Mouse (Mus musculus): ENCODE data around the gene 4930556J24Rik. TPM values are rescaled to one million over a fixed set of nuclear protein-coding genes. Genes with fewer than 3 reads are reported as not detected.
"Not testable (repeated sequence)": the region's sequence is repeated elsewhere in the genome, so short reads cannot be mapped to it uniquely, and the experiment has no call there.

4930556J24Rik gene
- total RNA-seq, 1 experiment from 2014 or later, result not detected

DNA sequence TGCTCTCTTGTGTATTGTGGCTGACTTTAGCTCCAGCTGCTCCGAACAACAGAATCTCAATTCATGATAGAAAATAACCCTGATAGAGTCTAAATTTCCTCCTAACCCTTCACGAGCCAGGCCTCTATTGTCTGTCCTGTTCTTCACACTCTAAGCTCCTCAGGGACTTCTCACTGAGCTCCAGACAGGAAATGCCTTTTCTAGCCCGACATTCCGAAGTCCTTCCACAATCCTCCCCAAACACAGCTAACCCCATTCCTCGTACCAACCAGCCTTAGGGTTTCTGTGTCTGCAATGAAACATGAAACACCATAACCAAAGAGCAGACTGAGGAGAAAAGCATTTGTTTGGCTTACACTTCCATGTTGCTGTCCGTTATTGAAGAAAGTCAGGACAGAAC lies 5.0 kb upstream of the 4930556J24Rik start:
- ATAC-seq (replicated peaks; ENCODE audit: insufficient number of reproducible peaks, low FRiP score, low TSS enrichment, poor library complexity, severe bottlenecking), result no peak

DNA sequence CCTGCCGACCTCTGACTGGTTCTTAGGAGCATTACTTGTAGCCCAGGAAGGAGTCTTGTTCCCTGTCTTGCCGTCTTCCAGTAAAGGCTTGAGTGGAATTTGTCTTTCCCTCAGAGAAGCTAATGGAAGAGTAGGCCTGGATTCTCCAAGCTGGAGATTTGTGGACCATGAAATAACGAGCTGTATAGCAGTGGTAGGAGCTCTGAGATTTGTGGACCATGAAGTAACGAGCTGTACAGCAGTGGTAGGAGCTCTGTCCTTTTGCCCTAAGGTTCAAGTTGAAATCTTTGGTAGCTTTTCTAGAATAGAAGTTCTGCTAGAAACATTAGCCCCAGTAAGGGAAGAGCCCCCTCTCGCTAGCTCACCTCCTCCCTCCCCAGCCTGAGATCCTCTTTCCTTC lies 1.8 kb upstream of the 4930556J24Rik start:
- ATAC-seq (replicated peaks; ENCODE audit: insufficient number of reproducible peaks, low FRiP score, low TSS enrichment, poor library complexity, severe bottlenecking), result no peak

GRCm38 (mm10) chr11:3974311-3974710 lies 2.3 kb downstream of the 4930556J24Rik start:
- no peak for ATAC-seq (replicated peaks; ENCODE audit: insufficient number of reproducible peaks, low FRiP score, low TSS enrichment, poor library complexity, severe bottlenecking)

DNA sequence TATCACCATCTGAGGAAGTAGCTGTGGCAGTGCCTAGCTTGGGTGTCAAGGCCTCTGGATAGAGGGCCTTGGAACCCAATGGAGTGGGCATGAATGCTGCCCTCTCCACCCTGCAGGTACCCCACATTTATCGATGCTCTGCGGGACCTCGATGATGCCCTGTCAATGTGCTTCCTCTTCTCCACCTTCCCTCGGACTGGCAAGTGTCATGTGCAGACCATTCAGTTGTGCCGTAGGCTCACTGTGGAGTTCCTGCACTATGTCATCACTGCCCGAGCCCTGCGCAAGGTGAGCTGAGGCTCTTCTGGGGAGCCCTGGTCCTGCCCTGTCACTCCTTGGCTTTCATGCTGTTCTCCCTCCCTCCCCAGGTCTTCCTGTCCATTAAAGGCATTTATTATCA lies 3.5 kb downstream of the 4930556J24Rik start:
- ATAC-seq (replicated peaks; ENCODE audit: insufficient number of reproducible peaks, low FRiP score, low TSS enrichment, poor library complexity, severe bottlenecking), result no peak

DNA sequence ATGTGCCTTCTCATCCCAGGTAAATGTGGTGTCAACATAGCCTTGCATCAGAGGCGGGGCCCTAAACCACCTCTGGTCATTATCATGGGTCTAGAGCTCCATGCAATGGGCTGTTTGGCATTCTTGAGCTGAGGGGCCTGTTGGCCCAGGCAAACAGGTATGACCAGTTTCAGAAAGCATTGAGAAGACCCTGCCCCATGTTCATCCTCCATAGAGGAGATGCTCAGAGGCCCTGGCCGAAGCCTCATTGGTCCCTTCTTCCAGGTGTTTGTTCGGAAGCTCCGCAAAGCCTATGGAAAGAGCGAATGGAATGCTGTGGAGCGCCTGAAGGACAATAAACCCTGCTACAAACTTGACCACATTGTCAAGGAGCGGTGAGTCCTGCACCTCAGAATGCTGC lies 6.2 kb downstream of the 4930556J24Rik start:
- no peak for ATAC-seq (replicated peaks; ENCODE audit: insufficient number of reproducible peaks, low FRiP score, low TSS enrichment, poor library complexity, severe bottlenecking)

DNA sequence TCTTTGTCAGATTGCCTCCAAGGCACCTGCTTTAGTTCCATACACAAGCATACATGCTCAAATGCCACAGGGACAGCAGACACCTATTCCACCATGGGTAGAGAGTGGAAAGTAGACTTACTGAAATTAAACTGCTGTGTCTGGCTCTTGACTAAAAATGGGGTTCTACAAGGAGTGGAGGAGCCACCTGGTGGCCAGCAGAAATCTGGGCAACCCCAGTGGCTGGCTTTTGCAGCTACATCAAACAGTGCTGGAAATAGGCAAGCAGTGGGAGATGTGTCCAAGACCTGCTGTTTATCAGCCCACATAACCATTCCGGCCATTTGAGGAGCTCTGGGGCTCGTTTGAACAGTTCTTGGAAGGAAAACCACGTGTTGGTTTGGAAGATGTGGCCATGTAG lies 6.7 kb downstream of the 4930556J24Rik start:
- ATAC-seq (replicated peaks; ENCODE audit: insufficient number of reproducible peaks, low FRiP score, low TSS enrichment, poor library complexity, severe bottlenecking), result no peak

DNA sequence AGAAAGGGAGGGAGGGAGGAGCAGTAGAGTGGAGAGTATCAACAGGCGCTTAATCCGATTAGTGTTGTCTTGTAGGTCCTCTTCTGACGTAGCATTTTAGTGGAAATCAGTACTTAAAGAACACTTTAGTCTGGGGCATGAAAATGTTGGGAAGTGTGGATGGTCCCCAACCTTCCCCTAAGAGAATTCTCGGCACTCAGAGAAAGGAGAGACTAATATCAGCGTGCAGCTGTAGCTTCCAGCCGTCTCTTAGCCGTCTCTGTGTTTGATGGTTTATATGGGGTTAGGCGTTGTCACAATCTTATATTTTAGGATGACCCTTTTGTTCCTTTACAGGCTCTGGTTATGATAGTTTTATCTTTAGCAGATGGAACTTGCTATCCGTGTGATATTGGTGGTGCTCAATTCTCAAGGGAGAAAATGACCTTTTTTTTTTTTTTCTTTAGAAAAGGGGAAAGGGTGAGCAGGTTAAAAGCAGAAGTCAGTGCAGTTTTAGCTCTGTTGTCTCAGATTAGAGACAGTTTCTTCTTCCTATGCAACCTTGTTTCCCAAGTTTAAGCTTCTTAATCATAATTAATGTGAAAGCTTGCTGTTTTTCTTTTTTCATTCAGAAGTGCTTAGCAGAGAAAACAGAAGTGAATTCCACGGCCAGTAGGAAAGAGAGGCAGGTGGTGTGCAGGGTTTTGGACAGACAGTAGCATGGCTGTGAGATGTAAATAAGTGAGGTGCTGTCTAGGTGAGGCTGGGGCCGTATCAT lies 12.0 kb downstream of the 4930556J24Rik start:
- no peak for ATAC-seq (replicated peaks; ENCODE audit: insufficient number of reproducible peaks, low FRiP score, low TSS enrichment, poor library complexity, severe bottlenecking)

GRCm38 (mm10) chr11:3963610-3964415 lies 12.8 kb downstream of the 4930556J24Rik start, which contains the start of gene Pes1:
TSS of gene Pes1 (plus strand) at chr11:3963975.
- ATAC-seq (replicated peaks; ENCODE audit: insufficient number of reproducible peaks, low FRiP score, low TSS enrichment, poor library complexity, severe bottlenecking), result peak; percentile 88

- no peak for ATAC-seq (replicated peaks; ENCODE audit: insufficient number of reproducible peaks, low FRiP score, low TSS enrichment, poor library complexity, severe bottlenecking)
These were observed 13.4 kb downstream of the 4930556J24Rik start for GRCm38 (mm10) chr11:3963155-3963554.

DNA sequence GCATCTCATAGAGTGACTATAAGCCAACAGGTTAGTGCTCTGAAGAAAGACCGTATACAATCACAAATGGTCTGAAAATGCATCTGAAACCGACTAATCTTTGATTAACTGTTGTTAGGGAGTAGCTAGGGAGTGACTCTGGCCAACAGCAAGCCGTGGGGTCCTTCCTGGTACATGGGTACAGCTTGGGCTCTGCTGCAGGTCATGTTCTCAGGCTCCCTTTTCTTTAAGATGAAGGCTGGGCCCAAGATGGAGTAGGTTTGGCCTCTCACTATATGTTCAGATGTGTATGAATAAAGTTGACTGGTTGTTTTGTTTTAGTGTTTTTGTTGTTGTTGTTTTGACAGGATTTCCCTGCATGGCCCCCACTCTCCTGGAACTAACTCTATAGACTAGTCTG lies 14.8 kb downstream of the 4930556J24Rik start:
- ATAC-seq (replicated peaks; ENCODE audit: insufficient number of reproducible peaks, low FRiP score, low TSS enrichment, poor library complexity, severe bottlenecking), result no peak

DNA sequence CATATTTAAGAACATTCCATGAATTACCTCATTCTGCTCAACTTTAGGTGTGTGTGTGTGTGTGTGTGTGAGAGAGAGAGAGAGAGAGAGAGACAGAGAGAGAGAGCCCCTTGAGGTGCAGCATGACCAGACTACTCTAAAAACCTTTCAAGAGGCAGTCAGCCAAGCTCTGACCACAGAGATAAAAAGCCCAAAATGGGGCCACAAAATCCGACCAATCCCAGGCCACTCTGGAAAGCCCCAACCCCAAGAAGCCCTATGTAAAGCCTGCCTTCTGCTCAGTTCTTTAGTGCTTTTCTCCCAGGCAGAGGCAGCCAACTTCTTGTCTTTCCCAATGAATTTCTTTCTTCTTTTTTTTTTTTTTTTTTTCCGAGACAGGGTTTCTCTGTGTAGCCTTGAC lies 15.7 kb downstream of the 4930556J24Rik start:
- no peak for ATAC-seq (replicated peaks; ENCODE audit: insufficient number of reproducible peaks, low FRiP score, low TSS enrichment, poor library complexity, severe bottlenecking)

- not testable (repeated sequence) for ATAC-seq (replicated peaks; ENCODE audit: insufficient number of reproducible peaks, low FRiP score, low TSS enrichment, poor library complexity, severe bottlenecking)
These were observed 21.2 kb downstream of the 4930556J24Rik start for GRCm38 (mm10) chr11:3955371-3955770.

DNA sequence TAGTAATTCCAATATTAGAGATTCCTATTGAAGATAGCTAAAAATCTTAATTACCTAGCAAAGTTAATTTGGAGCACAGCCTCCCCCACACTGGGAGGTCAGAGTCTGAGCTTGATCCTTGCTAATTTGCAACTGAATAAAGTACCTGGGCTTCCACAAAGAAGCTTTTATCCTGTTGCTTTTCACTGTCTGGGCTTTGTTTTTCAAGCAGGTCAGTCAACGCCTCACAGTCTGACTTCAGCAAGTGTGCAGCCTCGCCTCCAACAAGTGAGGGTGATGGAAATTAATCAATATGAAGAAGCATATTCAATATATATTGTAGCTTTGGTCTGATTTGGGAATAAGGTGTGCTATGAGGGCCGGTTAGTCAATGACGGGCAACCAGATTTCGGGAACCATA lies 21.7 kb downstream of the 4930556J24Rik start:
- not testable (repeated sequence) for ATAC-seq (replicated peaks; ENCODE audit: insufficient number of reproducible peaks, low FRiP score, low TSS enrichment, poor library complexity, severe bottlenecking)

GRCm38 (mm10) chr11:3946386-3946785 lies 30.2 kb downstream of the 4930556J24Rik start:
- ATAC-seq (replicated peaks; ENCODE audit: insufficient number of reproducible peaks, low FRiP score, low TSS enrichment, poor library complexity, severe bottlenecking), result no peak

DNA sequence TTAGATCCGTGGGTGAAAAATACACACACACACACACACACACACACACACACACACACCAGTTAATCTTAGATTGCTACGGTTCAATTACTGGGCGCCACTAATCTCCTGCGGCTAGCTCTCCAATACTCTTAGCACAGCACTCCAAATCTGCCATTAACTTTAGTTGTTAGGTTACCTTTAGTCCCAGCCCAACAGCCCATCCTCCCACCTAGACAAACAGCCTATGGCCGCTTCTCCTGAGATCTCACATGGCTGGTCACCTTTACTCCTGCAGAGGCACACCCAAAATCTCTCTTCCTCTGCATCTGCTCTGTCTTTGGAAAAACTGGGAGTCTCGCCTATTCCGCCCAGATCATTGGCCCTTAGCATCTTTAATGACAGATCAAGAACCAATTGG lies 35.2 kb downstream of the 4930556J24Rik start:
- no peak for ATAC-seq (replicated peaks; ENCODE audit: insufficient number of reproducible peaks, low FRiP score, low TSS enrichment, poor library complexity, severe bottlenecking)

DNA sequence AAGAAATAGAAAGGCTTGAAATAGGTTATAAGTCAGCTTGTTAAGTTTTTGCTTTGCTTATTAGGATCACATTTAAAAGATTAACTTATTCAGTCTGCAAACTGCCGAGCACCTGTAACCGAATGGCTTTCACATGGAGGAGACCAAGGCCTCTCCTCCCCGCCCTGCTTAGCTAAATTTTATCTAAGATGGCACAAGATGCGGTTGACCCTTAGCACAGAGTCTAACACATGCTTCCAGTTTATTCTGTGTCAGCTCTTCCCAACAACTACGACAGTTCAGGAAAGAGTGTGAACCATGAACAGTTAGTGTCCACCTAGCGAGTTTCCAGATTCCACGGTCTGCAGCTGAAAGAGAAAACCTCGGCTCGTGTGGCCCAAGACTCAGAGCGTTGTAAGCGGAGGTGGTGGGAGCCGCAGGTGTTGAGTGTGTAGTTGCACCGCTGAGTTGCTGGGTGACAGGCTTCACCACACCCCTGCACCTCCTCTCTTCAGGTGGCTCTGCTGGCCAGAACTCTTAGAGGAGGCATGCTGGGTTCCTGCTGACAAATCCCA lies 39.2 kb downstream of the 4930556J24Rik start:
- no peak for ATAC-seq (replicated peaks; ENCODE audit: insufficient number of reproducible peaks, low FRiP score, low TSS enrichment, poor library complexity, severe bottlenecking)

- ATAC-seq (replicated peaks; ENCODE audit: insufficient number of reproducible peaks, low FRiP score, low TSS enrichment, poor library complexity, severe bottlenecking), result no peak
These were observed 40.3 kb downstream of the 4930556J24Rik start for GRCm38 (mm10) chr11:3936318-3936717.

- no peak for ATAC-seq (replicated peaks; ENCODE audit: insufficient number of reproducible peaks, low FRiP score, low TSS enrichment, poor library complexity, severe bottlenecking)
These were observed 41.4 kb downstream of the 4930556J24Rik start for GRCm38 (mm10) chr11:3935135-3935534.

GRCm38 (mm10) chr11:3933756-3934285 lies 42.8 kb downstream of the 4930556J24Rik start:
- no peak for ATAC-seq (replicated peaks; ENCODE audit: insufficient number of reproducible peaks, low FRiP score, low TSS enrichment, poor library complexity, severe bottlenecking)

Measured in monocyte, adult 5-6 weeks (primary cell).